Mouse (Mus musculus) fibroblast of lung, adult 2 months (primary cell): ENCODE measurements around the gene BC147527.
"Not testable (repeated sequence)": the region's sequence is repeated elsewhere in the genome, so short reads cannot be mapped to it uniquely, and the experiment has no call there.

Experiments used
- DNase-seq: peaks from one replicate; pipeline ENCODE4 v3.0.0-alpha.2; 2011; ENCODE audit warnings: low read depth

The BC147527 gene

GRCm38 (mm10) chr13:120299991-120300442, at the start of gene BC147527:
Gene BC147527 (plus strand): TSS chr13:120300392.
- DNase-seq, result peak; percentile 8

GRCm38 (mm10) chr13:120251208-120251924, 48.8 kb upstream of the BC147527 start:
- DNase-seq, result not testable (repeated sequence)

- DNase-seq, result not testable (repeated sequence)
These were observed 41.2 kb upstream of the BC147527 start for GRCm38 (mm10) chr13:120258817-120259658.

- DNase-seq, result not testable (repeated sequence)
These were observed 40.5 kb upstream of the BC147527 start for GRCm38 (mm10) chr13:120259718-120260117.

GRCm38 (mm10) chr13:120262870-120263269, 37.3 kb upstream of the BC147527 start, which contains the start of gene AF067061:
Gene AF067061 (plus strand): TSS chr13:120263114.
- DNase-seq, result not testable (repeated sequence)

GRCm38 (mm10) chr13:120277837-120278236, 22.4 kb upstream of the BC147527 start:
- not testable (repeated sequence) for DNase-seq

GRCm38 (mm10) chr13:120278784-120279183, 21.4 kb upstream of the BC147527 start:
- no peak for DNase-seq

- no peak for DNase-seq
These were observed 783 bp upstream of the BC147527 start for GRCm38 (mm10) chr13:120299324-120299894.

GRCm38 (mm10) chr13:120300853-120301252, 661 bp downstream of the BC147527 start:
- no peak for DNase-seq

- no peak for DNase-seq
These were observed 10.6 kb downstream of the BC147527 start for GRCm38 (mm10) chr13:120310749-120311148.

GRCm38 (mm10) chr13:120313584-120313983, 13.4 kb downstream of the BC147527 start:
- no peak for DNase-seq

- DNase-seq, result not testable (repeated sequence)
These were observed 16.4 kb downstream of the BC147527 start, which contains the start of gene Tcstv3 for GRCm38 (mm10) chr13:120316578-120316977. Gene Tcstv3 (plus strand): TSS chr13:120316878.

GRCm38 (mm10) chr13:120320183-120320582, 20.0 kb downstream of the BC147527 start:
- DNase-seq, result no peak

GRCm38 (mm10) chr13:120320721-120321120, 20.5 kb downstream of the BC147527 start:
- no peak for DNase-seq
